Mouse (Mus musculus) forebrain, embryonic 12.5 days (tissue): Measurements from ENCODE around the gene Zfyve16. TPM values are rescaled to one million over a fixed set of nuclear protein-coding genes. Genes with fewer than 3 reads are reported as not detected.

Experiments
- ATAC-seq: fragments of 200-750 bp; cut with Nextera tagmentation; 2 replicates; pipeline ENCODE4 v1.8.0; 2017; ENCODE audit warnings: moderate TSS enrichment; ENCODE audit not compliant: low FRiP score
- H3K27ac ChIP-seq: fragments of 300-500 bp; sonication (generic); 2 replicates; pipeline ENCODE4 v1.5.1; 2016; ENCODE audit warnings: mild to moderate bottlenecking
- H3K27me3 ChIP-seq: fragments of 300-500 bp; sonication (generic); 2 replicates; pipeline ENCODE4 v1.6.1; 2016; ENCODE audit warnings: mild to moderate bottlenecking
- H3K36me3 ChIP-seq: fragments of 300-500 bp; sonication (generic); replicated peaks from 2 replicates; pipeline ENCODE4 v1.6.1; 2016; ENCODE audit warnings: mild to moderate bottlenecking
- H3K4me1 ChIP-seq: fragments of 300-500 bp; sonication (generic); 2 replicates; pipeline ENCODE4 v1.6.1; 2016
- H3K4me2 ChIP-seq: fragments of 300-500 bp; sonication (generic); 2 replicates; pipeline ENCODE4 v1.6.1; 2016; ENCODE audit warnings: mild to moderate bottlenecking, moderate library complexity
- H3K4me3 ChIP-seq: fragments of 300-500 bp; sonication (generic); replicated peaks from 2 replicates; pipeline ENCODE4 v1.5.1; 2016; ENCODE audit warnings: mild to moderate bottlenecking
- H3K9ac ChIP-seq: fragments of 300-500 bp; sonication (generic); 2 replicates; pipeline ENCODE4 v1.6.1; 2016; ENCODE audit warnings: mild to moderate bottlenecking
- H3K9me3 ChIP-seq: fragments of 300-500 bp; sonication (generic); 2 replicates; pipeline ENCODE4 v1.6.1; 2016
- WGBS: fragments of 180-500 bp; shearing (Covaris S2); methylation state at CpG from one replicate; pipeline ENCODE4 v1.1.7; 2016; 5-methylcytosine and 5-hydroxymethylcytosine counted together
- polyA plus RNA-seq: library from polyadenylated mRNA; unstranded; fragments of >200 nt; fragmentation: Nextera tagmentation; extraction: Ambion mirVana; gene quantifications from 2 replicates; pipeline ENCODE4 v1.2.1, GENCODE M21; 2016

Zfyve16 gene
- polyA plus RNA-seq, 1 experiment from 2014 or later, result 12.7 TPM

GRCm38 (mm10) chr13:92529828-92530720 is 594 bp downstream of the Zfyve16 start:
- Histone ChIP-seq H3K27me3 (no peaks in the 10 kb centered on the region), H3K9ac (peak overlapping the region; percentile 68), H3K36me3 (no peaks in the 10 kb centered on the region), H3K4me3 (peak overlapping the region; percentile 65), H3K27ac (peak overlapping the region; percentile 94), H3K4me1 (peaks cover 6% of the 10 kb centered on the region), H3K4me2 (peak overlapping the region; percentile 66), H3K9me3 (no peaks in the 10 kb centered on the region)
- 2% methylated on average over 47 of the region's 47 CpGs for WGBS
- peak; percentile 94; the same call in 1 of the 2 replicates for ATAC-seq

GRCm38 (mm10) chr13:92523178-92523813 is 7.4 kb downstream of the Zfyve16 start:
- Histone ChIP-seq H3K27ac (no peak overlapping the region), H3K4me1 (no peaks in the 10 kb centered on the region), H3K36me3 (peaks cover 27% of the 10 kb centered on the region; the same call in 1 of the 2 replicates), H3K9me3 (no peaks in the 10 kb centered on the region), H3K4me3 (no peak overlapping the region), H3K4me2 (no peak overlapping the region), H3K27me3 (no peaks in the 10 kb centered on the region), H3K9ac (no peak overlapping the region)
- 88% methylated on average over 5 of the region's 5 CpGs for WGBS
- no peak for ATAC-seq

DNA sequence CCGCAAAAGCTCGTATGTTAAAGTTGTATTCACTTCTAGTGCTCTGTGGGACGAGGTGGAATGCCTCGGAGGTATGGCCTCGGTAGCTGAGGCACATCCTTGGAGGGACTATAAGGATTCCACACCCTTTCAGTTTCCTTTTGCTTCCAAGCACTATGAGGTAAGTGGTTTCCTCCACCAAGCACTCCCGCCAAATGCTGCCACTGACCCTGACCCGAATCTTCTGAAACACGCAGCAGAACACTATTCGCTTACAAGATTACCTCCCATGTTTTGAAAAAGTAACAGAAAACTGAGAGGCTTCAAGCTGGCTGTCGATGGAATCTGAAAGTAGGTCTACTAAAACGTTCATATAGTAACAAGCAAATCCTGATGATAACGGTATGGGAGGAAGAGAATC is 25.8 kb downstream of the Zfyve16 start:
- ATAC-seq, result no peak
- Histone ChIP-seq H3K4me1 (no peaks in the 10 kb centered on the region), H3K9me3 (no peaks in the 10 kb centered on the region), H3K27me3 (no peaks in the 10 kb centered on the region), H3K4me3 (no peak overlapping the region), H3K9ac (no peak overlapping the region), H3K27ac (no peak overlapping the region), H3K4me2 (no peak overlapping the region), H3K36me3 (peaks cover 38% of the 10 kb centered on the region)
- 90% methylated on average over 12 of the region's 12 CpGs for WGBS

GRCm38 (mm10) chr13:92491923-92492322 is 38.7 kb downstream of the Zfyve16 start:
- no peak overlapping the region for H3K4me3 ChIP-seq
- H3K4me2 ChIP-seq, result no peak overlapping the region
- no peak for ATAC-seq
- WGBS, result 91% methylated on average over 1 of the region's 1 CpGs
- peaks cover 20% of the 10 kb centered on the region for H3K36me3 ChIP-seq
- no peaks in the 10 kb centered on the region for H3K4me1 ChIP-seq
- no peaks in the 10 kb centered on the region for H3K27me3 ChIP-seq
- no peak overlapping the region for H3K27ac ChIP-seq
- H3K9ac ChIP-seq, result no peak overlapping the region
- H3K9me3 ChIP-seq, result no peaks in the 10 kb centered on the region

- peaks cover 14% of the 10 kb centered on the region for H3K36me3 ChIP-seq
- no peak for ATAC-seq
- no peak overlapping the region for H3K9ac ChIP-seq
- H3K4me1 ChIP-seq, result no peaks in the 10 kb centered on the region
- no peak overlapping the region for H3K4me2 ChIP-seq
- no peak overlapping the region for H3K4me3 ChIP-seq
- 76% methylated on average over 4 of the region's 4 CpGs for WGBS
- H3K27ac ChIP-seq, result no peak overlapping the region
- no peaks in the 10 kb centered on the region for H3K9me3 ChIP-seq
- H3K27me3 ChIP-seq, result no peaks in the 10 kb centered on the region
Observed at GRCm38 (mm10) chr13:92490817-92491216, 39.9 kb downstream of the Zfyve16 start.

- no peaks in the 10 kb centered on the region for H3K9me3 ChIP-seq
- H3K9ac ChIP-seq, result peak within 1 kb of the TSS; percentile 44
- no peaks in the 10 kb centered on the region; the same call in 1 of the 2 replicates for H3K36me3 ChIP-seq
- no peaks in the 10 kb centered on the region for H3K27me3 ChIP-seq
- H3K4me2 ChIP-seq, result peak within 1 kb of the TSS; percentile 65
- no peaks in the 10 kb centered on the region; the same call in 1 of the 2 replicates for H3K4me1 ChIP-seq
- H3K27ac ChIP-seq, result peak within 1 kb of the TSS; percentile 54
- H3K4me3 ChIP-seq, result peak within 1 kb of the TSS; percentile 41
- peak; percentile 99 for ATAC-seq
- 6% methylated on average over 19 of the region's 19 CpGs for WGBS
Observed at GRCm38 (mm10) chr13:92483852-92484463, 46.7 kb downstream of the Zfyve16 start, which contains the start of gene Fam151b. Fam151b (minus strand) TSS chr13:92484015.

DNA sequence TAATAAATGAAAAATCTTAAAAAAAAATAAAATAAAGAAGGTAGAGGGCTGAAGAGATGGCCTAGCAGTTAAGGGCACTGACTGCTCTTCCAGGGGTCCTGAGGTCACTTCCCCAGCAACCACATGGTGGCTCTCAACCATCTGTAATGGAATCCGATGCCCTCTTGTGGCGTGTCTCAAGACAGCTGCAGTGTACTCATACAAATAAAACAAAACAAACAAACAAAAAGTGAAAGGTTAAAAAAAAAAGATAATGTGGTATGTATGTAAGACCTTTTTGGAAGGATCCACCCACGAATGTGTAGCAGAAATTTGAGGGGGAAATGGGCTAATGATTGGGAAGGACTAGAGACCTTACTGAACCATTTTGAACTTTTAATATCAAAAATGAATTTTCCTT is 47.3 kb downstream of the Zfyve16 start:
- peak; percentile 52 for ATAC-seq
- Histone ChIP-seq H3K4me1 (no peaks in the 10 kb centered on the region; the same call in 1 of the 2 replicates), H3K9me3 (no peaks in the 10 kb centered on the region), H3K27ac (0 out of 2 replicates have a peak overlapping the region, but pooled peaks have one; percentile 54), H3K4me3 (peak overlapping the region; percentile 41), H3K9ac (no peak overlapping the region), H3K4me2 (peak overlapping the region; percentile 65), H3K36me3 (no peaks in the 10 kb centered on the region; the same call in 1 of the 2 replicates), H3K27me3 (no peaks in the 10 kb centered on the region)
- WGBS, result 4% methylated on average over 3 of the region's 3 CpGs

GRCm38 (mm10) chr13:92470151-92470550 is 60.5 kb downstream of the Zfyve16 start:
- no peak for ATAC-seq
- 75% methylated on average over 2 of the region's 2 CpGs for WGBS

DNA sequence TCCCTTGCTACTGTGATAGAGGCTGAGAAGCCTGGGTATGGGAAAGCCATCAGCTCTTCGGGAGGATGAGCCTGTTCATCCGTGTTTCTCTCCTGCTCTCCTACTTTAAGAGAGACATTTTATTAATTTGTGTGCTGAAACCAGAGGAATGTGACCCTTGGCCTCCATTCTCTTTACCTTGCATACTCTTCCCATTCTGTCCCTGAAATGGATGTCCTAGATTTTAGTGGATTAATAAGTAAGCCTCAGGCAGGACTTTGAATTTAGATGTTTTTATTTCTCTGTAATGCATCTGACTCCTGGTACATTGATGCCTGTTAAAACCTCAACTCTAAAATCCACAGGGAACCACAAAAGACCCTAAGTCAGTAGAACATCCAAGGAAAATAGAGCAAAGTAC is 61.3 kb downstream of the Zfyve16 start:
- WGBS, result 91% methylated on average over 2 of the region's 2 CpGs
- no peaks in the 10 kb centered on the region for H3K4me1 ChIP-seq
- no peak overlapping the region for H3K9ac ChIP-seq
- 0 out of 2 replicates have a peak, but pooled peaks cover 11% of the 10 kb centered on the region for H3K36me3 ChIP-seq
- no peak overlapping the region for H3K4me2 ChIP-seq
- ATAC-seq, result no peak
- H3K27me3 ChIP-seq, result no peaks in the 10 kb centered on the region
- no peak overlapping the region for H3K27ac ChIP-seq
- no peaks in the 10 kb centered on the region for H3K9me3 ChIP-seq
- no peak overlapping the region for H3K4me3 ChIP-seq

More at GRCm38 (mm10) chr13:92470151-92470550, 60.5 kb downstream of the Zfyve16 start:
- Histone ChIP-seq H3K4me1 (no peaks in the 10 kb centered on the region), H3K4me2 (no peak overlapping the region), H3K9me3 (no peaks in the 10 kb centered on the region), H3K9ac (no peak overlapping the region), H3K4me3 (no peak overlapping the region), H3K27ac (no peak overlapping the region), H3K27me3 (no peaks in the 10 kb centered on the region), H3K36me3 (0 out of 2 replicates have a peak, but pooled peaks cover 11% of the 10 kb centered on the region)

- Histone ChIP-seq H3K27me3 (no peaks in the 10 kb centered on the region), H3K4me1 (no peaks in the 10 kb centered on the region), H3K4me2 (no peak overlapping the region), H3K36me3 (0 out of 2 replicates have a peak, but pooled peaks cover 11% of the 10 kb centered on the region), H3K27ac (no peak overlapping the region), H3K9ac (no peak overlapping the region), H3K9me3 (no peaks in the 10 kb centered on the region), H3K4me3 (no peak overlapping the region)
- 70% methylated on average over 9 of the region's 9 CpGs for WGBS
- ATAC-seq, result no peak
Observed at GRCm38 (mm10) chr13:92467891-92468290, 62.8 kb downstream of the Zfyve16 start.

DNA sequence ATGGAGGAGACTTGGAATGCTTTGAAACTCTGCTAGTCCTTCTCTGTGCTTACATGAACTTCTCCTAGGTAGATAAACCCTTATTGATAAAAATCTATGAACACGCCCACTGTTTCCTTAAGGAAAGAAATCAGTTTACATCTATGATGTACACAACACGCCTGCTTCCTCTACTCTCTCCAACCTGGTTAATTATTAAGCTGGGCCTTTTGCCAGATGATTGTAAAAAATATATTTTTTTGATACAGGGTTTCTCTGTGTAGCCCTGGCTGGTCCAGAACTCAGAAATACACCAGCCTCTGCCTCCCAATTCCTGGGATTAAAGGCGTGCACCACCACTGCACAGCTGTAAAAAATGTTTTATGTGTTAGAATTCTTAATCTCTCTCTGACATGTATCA is 66.0 kb downstream of the Zfyve16 start:
- Histone ChIP-seq H3K9me3 (no peaks in the 10 kb centered on the region), H3K4me3 (no peak overlapping the region), H3K27me3 (no peaks in the 10 kb centered on the region), H3K9ac (no peak overlapping the region), H3K4me2 (no peak overlapping the region), H3K4me1 (no peaks in the 10 kb centered on the region), H3K27ac (no peak overlapping the region), H3K36me3 (0 out of 2 replicates have a peak, but pooled peaks cover 11% of the 10 kb centered on the region)
- WGBS, result 90% methylated on average over 3 of the region's 3 CpGs
- ATAC-seq, result no peak

DNA sequence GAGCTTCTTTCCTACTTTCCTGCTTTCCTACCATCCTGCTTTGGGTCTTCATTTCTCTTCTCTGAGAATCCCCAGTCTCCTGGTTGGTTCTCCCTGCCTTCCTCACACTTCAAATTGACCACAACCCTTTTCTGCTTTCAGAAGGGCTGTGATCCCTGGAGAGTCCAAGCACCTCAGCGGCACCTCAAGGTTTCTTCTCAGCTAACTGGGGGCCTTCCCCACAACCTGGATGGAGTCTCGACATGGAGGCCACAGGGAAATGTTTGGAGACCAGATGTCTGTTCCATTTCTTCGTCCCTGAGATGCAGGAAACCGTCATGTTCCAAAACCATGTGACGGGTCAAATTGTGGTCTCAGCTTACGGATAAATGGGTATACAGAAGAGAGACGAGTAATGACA is 83.8 kb downstream of the Zfyve16 start:
- Histone ChIP-seq H3K9me3 (no peaks in the 10 kb centered on the region), H3K36me3 (no peaks in the 10 kb centered on the region), H3K4me3 (no peak overlapping the region), H3K27me3 (no peaks in the 10 kb centered on the region), H3K4me1 (no peaks in the 10 kb centered on the region), H3K27ac (no peak overlapping the region), H3K4me2 (no peak overlapping the region), H3K9ac (no peak overlapping the region)
- 92% methylated on average over 7 of the region's 7 CpGs for WGBS
- no peak for ATAC-seq
